Mouse (Mus musculus): ENCODE measurements around the gene Ttc34. TPM values are rescaled to one million over a fixed set of nuclear protein-coding genes. Genes with fewer than 3 reads are reported as not detected.

The Ttc34 gene
- 0.27 and 0.32 TPM in 2 replicates for polyA plus RNA-seq (2015; fragmentation: Nextera tagmentation; extraction: Ambion mirVana)

DNA sequence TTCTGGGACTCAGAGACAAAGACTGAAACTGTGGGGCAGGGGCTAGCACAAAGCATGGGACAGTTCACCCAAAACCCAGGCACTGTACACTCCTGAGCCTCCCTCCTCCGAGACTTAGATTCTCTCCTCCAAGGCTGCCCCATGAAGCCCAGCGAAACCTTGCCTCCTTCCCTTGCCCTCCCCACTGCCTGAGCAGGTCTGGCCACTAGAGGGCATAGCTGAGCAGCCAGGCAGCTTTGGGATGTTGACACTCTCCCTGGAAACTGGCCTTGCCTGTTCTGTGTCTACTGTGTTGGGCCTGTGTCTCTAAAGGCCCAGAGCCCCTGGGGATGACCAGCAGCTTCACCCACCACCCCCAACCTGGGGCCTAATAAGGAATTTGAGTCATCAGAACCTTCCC lies at the start of gene Ttc34:
Gene Ttc34, plus strand, starts transcription at position 290 of the 400 bp plus-strand sequence.
- WGBS, result 38% methylated on average over 2 of the region's 2 CpGs
- Histone ChIP-seq H3K36me3 (no peaks in the 10 kb centered on the region), H3K9me3 (no peaks in the 10 kb centered on the region), H3K4me1 (peaks cover 3% of the 10 kb centered on the region; the same call in 1 of the 2 replicates), H3K27ac (no peak within 1 kb of the TSS), H3K27me3 (no peaks in the 10 kb centered on the region), H3K4me3 (no peak within 1 kb of the TSS), H3K9ac (no peak within 1 kb of the TSS), H3K4me2 (replicated peaks) (no peak within 1 kb of the TSS)
- no peak for ATAC-seq (ENCODE audit: low FRiP score, low read depth)

- H3K27me3 ChIP-seq, result peaks cover 54% of the 10 kb centered on the region
- peaks cover 43% of the 10 kb centered on the region for H3K4me1 ChIP-seq
- H3K4me3 ChIP-seq, result no peak overlapping the region
- H3K4me2 ChIP-seq (replicated peaks), result peak overlapping the region; percentile 30; the same call in 1 of the 2 replicates
- no peaks in the 10 kb centered on the region for H3K9me3 ChIP-seq
- no peaks in the 10 kb centered on the region for H3K36me3 ChIP-seq
- peak overlapping the region; percentile 65; the same call in 1 of the 2 replicates for H3K27ac ChIP-seq
- H3K9ac ChIP-seq, result peak overlapping the region; percentile 43
- no peak for ATAC-seq (ENCODE audit: low FRiP score, low read depth)
- 43% methylated on average over 13 of the region's 13 CpGs for WGBS
Measured at GRCm38 (mm10) chr4:154787960-154788702, 49.1 kb upstream of the Ttc34 start.

DNA sequence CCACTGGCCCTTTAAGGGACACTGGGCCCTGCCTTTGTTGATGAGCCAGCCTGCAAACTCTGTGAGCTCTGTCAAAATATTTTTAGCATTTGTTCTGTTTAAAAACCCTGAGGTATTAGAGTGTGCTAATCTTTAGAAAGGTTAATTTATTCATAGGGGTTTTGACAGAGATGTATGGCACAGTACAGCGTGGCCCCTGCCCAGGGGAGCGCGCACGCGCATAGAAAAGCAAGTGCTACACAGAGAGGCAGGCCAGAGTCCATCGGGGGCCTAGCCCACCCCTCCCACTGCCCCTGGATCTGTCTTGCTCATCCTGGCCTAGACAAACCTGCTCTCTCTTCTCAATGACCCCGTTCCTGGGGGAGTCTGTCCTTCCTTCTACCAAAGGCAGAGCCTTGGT lies 45.4 kb upstream of the Ttc34 start:
- 80% methylated on average over 7 of the region's 7 CpGs for WGBS
- no peak overlapping the region for H3K27ac ChIP-seq
- no peak overlapping the region for H3K9ac ChIP-seq
- H3K4me2 ChIP-seq (replicated peaks), result no peak overlapping the region
- no peak for ATAC-seq (ENCODE audit: low FRiP score, low read depth)
- H3K36me3 ChIP-seq, result no peaks in the 10 kb centered on the region
- no peak overlapping the region for H3K4me3 ChIP-seq
- H3K27me3 ChIP-seq, result peaks cover 24% of the 10 kb centered on the region
- peaks cover 25% of the 10 kb centered on the region for H3K4me1 ChIP-seq
- H3K9me3 ChIP-seq, result no peaks in the 10 kb centered on the region

DNA sequence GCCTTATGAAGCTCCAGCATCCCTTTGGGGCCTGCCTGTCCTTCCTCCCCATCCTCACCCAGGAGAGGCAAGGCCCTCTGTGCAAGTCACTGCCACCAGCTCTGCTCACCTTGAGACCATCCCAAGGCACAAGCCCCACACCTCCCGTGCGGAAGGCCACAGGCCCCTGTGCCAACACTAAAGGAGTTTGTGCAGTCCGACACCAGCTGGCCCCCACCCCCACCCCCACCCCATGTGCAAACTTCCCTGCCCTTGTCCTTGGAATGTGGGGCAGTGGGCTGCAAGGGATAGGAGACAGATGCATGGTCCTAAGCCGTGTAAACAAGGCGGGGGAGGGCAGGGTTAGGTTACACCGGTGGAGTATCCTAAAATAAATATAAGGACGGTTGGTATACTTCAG lies 43.8 kb upstream of the Ttc34 start:
- Histone ChIP-seq H3K27ac (no peak overlapping the region), H3K27me3 (peaks cover 26% of the 10 kb centered on the region), H3K4me1 (peaks cover 11% of the 10 kb centered on the region), H3K4me2 (replicated peaks) (no peak overlapping the region), H3K9ac (no peak overlapping the region; the same call in 1 of the 2 replicates), H3K36me3 (no peaks in the 10 kb centered on the region), H3K4me3 (no peak overlapping the region), H3K9me3 (no peaks in the 10 kb centered on the region)
- no peak for ATAC-seq (ENCODE audit: low FRiP score, low read depth)
- WGBS, result 59% methylated on average over 7 of the region's 7 CpGs

DNA sequence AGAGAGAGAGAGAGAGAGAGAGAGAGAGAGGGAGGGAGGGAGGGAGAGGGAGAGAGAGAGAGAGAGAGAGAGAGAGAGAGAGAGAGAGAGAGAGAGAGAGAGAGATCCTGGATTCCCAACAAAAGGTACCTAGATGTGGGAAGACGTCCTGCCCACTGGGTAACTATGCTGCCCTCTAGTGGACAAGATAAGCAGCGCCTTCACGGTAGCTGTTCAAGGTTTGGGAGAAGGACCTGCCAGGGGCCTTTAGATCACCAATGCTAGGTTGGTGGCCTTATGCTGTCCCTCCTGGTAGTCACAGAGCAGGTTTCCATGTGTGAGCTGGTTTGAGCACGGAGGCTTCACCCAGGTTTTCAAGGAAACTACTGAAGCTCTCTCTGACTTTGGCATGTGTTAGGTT lies 39.4 kb upstream of the Ttc34 start:
- no peak overlapping the region for H3K4me3 ChIP-seq
- no peaks in the 10 kb centered on the region for H3K36me3 ChIP-seq
- H3K27me3 ChIP-seq, result peaks cover 20% of the 10 kb centered on the region
- ATAC-seq (ENCODE audit: low FRiP score, low read depth), result no peak
- H3K9ac ChIP-seq, result no peak overlapping the region
- no peaks in the 10 kb centered on the region for H3K9me3 ChIP-seq
- no peak overlapping the region for H3K4me2 ChIP-seq (replicated peaks)
- 5% methylated on average over 4 of the region's 4 CpGs for WGBS
- peaks cover 30% of the 10 kb centered on the region for H3K4me1 ChIP-seq
- H3K27ac ChIP-seq, result no peak overlapping the region

GRCm38 (mm10) chr4:154800543-154800942 lies 36.7 kb upstream of the Ttc34 start:
- no peak overlapping the region for H3K9ac ChIP-seq
- ATAC-seq (ENCODE audit: low FRiP score, low read depth), result no peak
- H3K4me1 ChIP-seq, result peaks cover 27% of the 10 kb centered on the region
- no peaks in the 10 kb centered on the region for H3K9me3 ChIP-seq
- no peak overlapping the region for H3K27ac ChIP-seq
- H3K36me3 ChIP-seq, result no peaks in the 10 kb centered on the region
- no peak overlapping the region for H3K4me3 ChIP-seq
- peaks cover 20% of the 10 kb centered on the region for H3K27me3 ChIP-seq
- 28% methylated on average over 5 of the region's 5 CpGs for WGBS
- no peak overlapping the region for H3K4me2 ChIP-seq (replicated peaks)

GRCm38 (mm10) chr4:154802210-154802609 lies 35.0 kb upstream of the Ttc34 start:
- WGBS, result under 1% methylated on average over 26 of the region's 26 CpGs
- ATAC-seq (ENCODE audit: low FRiP score, low read depth), result peak; percentile 51; the same call in 1 of the 2 replicates
- peaks cover 27% of the 10 kb centered on the region for H3K4me1 ChIP-seq
- H3K27me3 ChIP-seq, result peaks cover 24% of the 10 kb centered on the region
- H3K4me2 ChIP-seq (replicated peaks), result peak overlapping the region; percentile 51
- peak overlapping the region; percentile 61; the same call in 1 of the 2 replicates for H3K27ac ChIP-seq
- peak overlapping the region; percentile 7; the same call in 1 of the 2 replicates for H3K4me3 ChIP-seq
- H3K9ac ChIP-seq, result peak overlapping the region; percentile 26; the same call in 1 of the 2 replicates
- no peaks in the 10 kb centered on the region for H3K36me3 ChIP-seq
- no peaks in the 10 kb centered on the region for H3K9me3 ChIP-seq

GRCm38 (mm10) chr4:154825662-154826061 lies 11.6 kb upstream of the Ttc34 start:
- no peaks in the 10 kb centered on the region for H3K9me3 ChIP-seq
- ATAC-seq (ENCODE audit: low FRiP score, low read depth), result peak; percentile 42; the same call in 1 of the 2 replicates
- no peak overlapping the region for H3K27ac ChIP-seq
- H3K36me3 ChIP-seq, result no peaks in the 10 kb centered on the region
- WGBS, result 33% methylated on average over 6 of the region's 6 CpGs
- H3K4me3 ChIP-seq, result no peak overlapping the region
- H3K27me3 ChIP-seq, result peaks cover 3% of the 10 kb centered on the region
- no peak overlapping the region for H3K4me2 ChIP-seq (replicated peaks)
- H3K9ac ChIP-seq, result no peak overlapping the region
- H3K4me1 ChIP-seq, result peaks cover 16% of the 10 kb centered on the region

DNA sequence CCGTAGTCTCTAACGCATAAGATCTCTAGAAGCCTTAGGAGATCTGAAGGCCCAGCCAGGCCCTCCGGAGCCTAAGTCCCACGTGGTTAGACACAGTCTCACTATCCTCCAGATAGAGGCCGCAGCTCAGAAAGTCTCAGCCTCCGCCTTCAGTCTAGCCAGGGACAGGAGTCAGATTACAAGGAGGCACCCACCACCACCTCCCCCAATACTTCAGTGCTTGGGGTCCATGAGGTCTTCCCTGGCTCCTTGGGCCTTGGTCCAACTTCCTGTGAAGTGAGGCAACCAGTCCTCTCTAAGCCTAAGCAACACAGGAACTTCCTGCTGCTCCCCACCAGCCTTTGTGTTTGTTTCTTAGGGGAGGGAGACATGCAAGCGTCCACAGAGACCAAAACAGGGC lies 11.0 kb upstream of the Ttc34 start:
- no peak overlapping the region for H3K4me3 ChIP-seq
- no peak overlapping the region for H3K4me2 ChIP-seq (replicated peaks)
- peaks cover 16% of the 10 kb centered on the region for H3K4me1 ChIP-seq
- no peaks in the 10 kb centered on the region for H3K9me3 ChIP-seq
- no peak overlapping the region for H3K27ac ChIP-seq
- 52% methylated on average over 7 of the region's 7 CpGs for WGBS
- H3K9ac ChIP-seq, result no peak overlapping the region
- H3K36me3 ChIP-seq, result no peaks in the 10 kb centered on the region
- ATAC-seq (ENCODE audit: low FRiP score, low read depth), result 0 out of 2 replicates have a peak, but pooled peaks have one; percentile 14
- peaks cover 3% of the 10 kb centered on the region for H3K27me3 ChIP-seq

DNA sequence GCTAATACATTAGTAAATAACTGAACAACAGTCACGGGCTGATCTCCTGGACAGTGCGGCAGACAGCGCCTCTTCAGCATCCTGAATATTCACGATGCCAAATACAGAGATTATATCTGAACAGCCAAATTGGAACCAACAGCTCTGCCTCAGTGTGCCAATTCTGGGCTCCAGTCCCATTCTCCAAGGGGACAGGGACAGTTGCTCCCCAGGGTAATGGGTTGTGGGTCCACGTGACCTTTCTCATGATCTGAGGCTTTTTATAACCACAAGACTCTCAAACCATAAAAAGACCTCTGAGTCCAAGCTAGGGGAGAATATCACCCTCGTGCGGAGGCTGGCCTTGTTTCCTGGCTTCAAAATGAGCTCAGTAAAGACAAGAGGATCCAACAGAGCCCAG lies 10.1 kb upstream of the Ttc34 start:
- Histone ChIP-seq H3K4me2 (replicated peaks) (no peak overlapping the region), H3K9me3 (no peaks in the 10 kb centered on the region), H3K4me3 (no peak overlapping the region), H3K27me3 (peaks cover 5% of the 10 kb centered on the region), H3K9ac (no peak overlapping the region), H3K36me3 (no peaks in the 10 kb centered on the region), H3K27ac (no peak overlapping the region), H3K4me1 (peaks cover 16% of the 10 kb centered on the region)
- ATAC-seq (ENCODE audit: low FRiP score, low read depth), result no peak
- 79% methylated on average over 7 of the region's 7 CpGs for WGBS

- H3K27me3 ChIP-seq, result peaks cover 5% of the 10 kb centered on the region
- no peak overlapping the region for H3K4me3 ChIP-seq
- H3K27ac ChIP-seq, result no peak overlapping the region
- H3K9me3 ChIP-seq, result no peaks in the 10 kb centered on the region
- H3K4me1 ChIP-seq, result peaks cover 16% of the 10 kb centered on the region
- H3K9ac ChIP-seq, result no peak overlapping the region
- H3K4me2 ChIP-seq (replicated peaks), result no peak overlapping the region
- ATAC-seq (ENCODE audit: low FRiP score, low read depth), result no peak
- H3K36me3 ChIP-seq, result no peaks in the 10 kb centered on the region
- WGBS, result 34% methylated on average over 10 of the region's 10 CpGs
Measured at GRCm38 (mm10) chr4:154827861-154828610, 9.2 kb upstream of the Ttc34 start.

DNA sequence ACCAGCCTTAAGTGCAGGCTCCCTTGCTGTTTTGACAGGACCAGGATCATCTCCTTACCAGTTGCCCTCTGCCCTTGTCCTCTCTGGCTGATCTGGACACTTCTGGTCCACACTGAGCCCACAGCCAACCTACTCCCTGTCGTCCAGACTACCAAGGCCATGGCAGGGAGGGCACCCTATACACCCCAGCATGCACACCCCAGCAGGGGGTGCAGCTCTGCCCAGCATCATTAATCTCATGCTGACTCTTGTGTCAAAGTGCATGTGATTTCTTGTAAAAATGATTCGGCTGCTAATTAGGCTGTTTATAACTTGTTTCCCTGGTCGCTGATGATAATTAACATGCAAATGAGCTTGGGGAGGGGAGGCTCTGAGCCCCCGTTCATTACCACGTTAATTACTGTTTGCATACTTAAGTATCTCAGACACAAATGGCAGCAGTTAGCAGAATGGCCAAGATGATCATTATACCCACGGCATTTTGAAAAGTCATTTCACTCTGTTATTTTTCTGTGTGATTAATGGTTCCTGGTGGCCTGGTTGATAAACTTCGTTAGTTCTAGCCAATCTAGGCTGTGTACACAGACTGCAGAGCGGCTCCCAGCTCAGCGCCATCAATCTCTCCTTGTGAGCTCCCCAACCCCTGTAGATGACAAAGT lies 5.2 kb upstream of the Ttc34 start:
- Histone ChIP-seq H3K9ac (no peak overlapping the region), H3K27me3 (peaks cover 2% of the 10 kb centered on the region; the same call in 1 of the 2 replicates), H3K9me3 (no peaks in the 10 kb centered on the region), H3K36me3 (no peaks in the 10 kb centered on the region), H3K4me2 (replicated peaks) (no peak overlapping the region), H3K4me3 (no peak overlapping the region), H3K4me1 (peaks cover 10% of the 10 kb centered on the region), H3K27ac (no peak overlapping the region)
- no peak for ATAC-seq (ENCODE audit: low FRiP score, low read depth)
- WGBS, result 51% methylated on average over 9 of the region's 9 CpGs

All from limb, embryonic 13.5 days (tissue).